Mouse (Mus musculus): ENCODE measurements around the gene Klk5. TPM values are rescaled to one million over a fixed set of nuclear protein-coding genes. Genes with fewer than 3 reads are reported as not detected.

The Klk5 gene
- polyA plus RNA-seq, 1 experiment from 2014 or later = not detected

GRCm38 (mm10) chr7:43882811-43883210 lies 41.0 kb downstream of the Klk5 start:
- Histone ChIP-seq H3K27me3 (ENCODE audit: low read depth, poor library complexity, severe bottlenecking) (peaks cover 21% of the 10 kb centered on the region; the same call in 1 of the 2 replicates), H3K9me3 (replicated peaks) (no peaks in the 10 kb centered on the region), H3K4me3 (no peak overlapping the region), H3K36me3 (no peaks in the 10 kb centered on the region), H3K4me1 (peaks cover 24% of the 10 kb centered on the region), H3K27ac (no peak overlapping the region)
- 21% methylated on average over 4 of the region's 4 CpGs for WGBS
- DNase-seq (ENCODE audit: low spot score) = no peak

DNA sequence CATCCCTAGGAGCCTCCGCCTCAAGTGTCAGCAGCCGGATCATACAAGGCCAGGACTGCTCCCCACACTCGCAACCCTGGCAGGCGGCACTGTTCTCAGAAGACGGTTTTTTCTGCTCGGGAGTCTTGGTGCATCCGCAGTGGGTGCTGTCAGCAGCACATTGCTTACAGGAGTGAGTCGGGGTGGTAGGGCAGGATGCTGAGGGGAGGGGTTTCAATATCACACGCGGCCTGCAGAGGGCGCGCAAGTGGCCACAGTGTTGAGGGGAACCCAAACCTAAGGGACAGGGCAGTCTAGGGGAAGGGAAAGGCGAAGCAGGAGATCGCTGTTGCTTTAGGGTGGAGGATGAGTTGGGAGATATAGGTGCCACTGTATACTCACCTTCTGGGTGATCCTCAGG lies 41.8 kb downstream of the Klk5 start:
- peaks cover 24% of the 10 kb centered on the region for H3K4me1 ChIP-seq
- H3K27ac ChIP-seq = no peak overlapping the region
- WGBS = 10% methylated on average over 14 of the region's 14 CpGs
- no peaks in the 10 kb centered on the region for H3K9me3 ChIP-seq (replicated peaks)
- no peaks in the 10 kb centered on the region for H3K36me3 ChIP-seq
- H3K4me3 ChIP-seq = 0 out of 2 replicates have a peak overlapping the region, but pooled peaks have one; percentile 16
- H3K27me3 ChIP-seq (ENCODE audit: low read depth, poor library complexity, severe bottlenecking) = peaks cover 21% of the 10 kb centered on the region; the same call in 1 of the 2 replicates
- peak; percentile 60 for DNase-seq (ENCODE audit: low spot score)

GRCm38 (mm10) chr7:43891365-43891764 lies 49.6 kb downstream of the Klk5 start:
- Histone ChIP-seq H3K36me3 (no peaks in the 10 kb centered on the region), H3K4me3 (no peak overlapping the region), H3K9me3 (replicated peaks) (no peaks in the 10 kb centered on the region), H3K4me1 (0 out of 2 replicates have a peak, but pooled peaks cover 5% of the 10 kb centered on the region), H3K27me3 (ENCODE audit: low read depth, poor library complexity, severe bottlenecking) (no peaks in the 10 kb centered on the region), H3K27ac (no peak overlapping the region)
- 66% methylated on average over 5 of the region's 5 CpGs for WGBS
- DNase-seq (ENCODE audit: low spot score) = no peak

GRCm38 (mm10) chr7:43891788-43892187 lies 50.0 kb downstream of the Klk5 start:
- H3K4me1 ChIP-seq = 0 out of 2 replicates have a peak, but pooled peaks cover 5% of the 10 kb centered on the region
- H3K27ac ChIP-seq = no peak overlapping the region
- 51% methylated on average over 3 of the region's 3 CpGs for WGBS
- H3K27me3 ChIP-seq (ENCODE audit: low read depth, poor library complexity, severe bottlenecking) = no peaks in the 10 kb centered on the region
- H3K4me3 ChIP-seq = no peak overlapping the region
- DNase-seq (ENCODE audit: low spot score) = no peak
- H3K36me3 ChIP-seq = no peaks in the 10 kb centered on the region
- no peaks in the 10 kb centered on the region for H3K9me3 ChIP-seq (replicated peaks)

DNA sequence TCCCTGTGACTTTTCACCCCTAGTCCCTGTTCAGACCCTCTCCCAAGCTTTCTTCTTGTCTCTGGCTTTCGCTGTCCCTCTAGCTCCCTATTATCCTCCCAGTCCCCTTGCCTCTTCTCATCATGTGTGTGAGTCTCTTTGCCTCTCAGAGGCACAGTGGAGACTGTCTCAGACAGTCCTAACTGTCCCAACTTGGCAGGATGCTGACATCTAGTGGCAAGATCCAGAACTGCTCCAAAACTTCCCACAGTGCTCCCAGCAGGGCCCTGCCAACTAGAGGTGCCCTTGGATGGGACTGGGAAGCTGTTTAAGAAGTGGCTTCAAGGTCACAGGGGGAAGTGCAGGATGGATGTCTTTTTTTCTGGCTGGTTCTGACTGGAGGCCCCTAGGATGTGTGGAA lies 53.1 kb downstream of the Klk5 start:
- Histone ChIP-seq H3K27ac (no peak overlapping the region), H3K4me1 (0 out of 2 replicates have a peak, but pooled peaks cover 5% of the 10 kb centered on the region), H3K4me3 (no peak overlapping the region), H3K9me3 (replicated peaks) (no peaks in the 10 kb centered on the region), H3K27me3 (ENCODE audit: low read depth, poor library complexity, severe bottlenecking) (no peaks in the 10 kb centered on the region), H3K36me3 (no peaks in the 10 kb centered on the region)
- peak; percentile 85 for DNase-seq (ENCODE audit: low spot score)
- 15% methylated on average over 1 of the region's 1 CpGs for WGBS

Other genes starting within 250 kb of the Klk5 start
- 0.99 and 1.0 TPM in 2 replicates for gene Zfp819, start 234.8 kb upstream of the Klk5 start, polyA plus RNA-seq (2016; fragmentation: Nextera tagmentation; extraction: Ambion mirVana)
- gene Ceacam18, start 207.3 kb upstream of the Klk5 start, polyA plus RNA-seq (2016; fragmentation: Nextera tagmentation; extraction: Ambion mirVana) = not detected in 2 replicates
- 0.21 TPM in 1 of 2 replicates, not detected in the other for gene Siglece, start 181.8 kb upstream of the Klk5 start, polyA plus RNA-seq (2016; fragmentation: Nextera tagmentation; extraction: Ambion mirVana)
- gene Ctu1, start 170.0 kb upstream of the Klk5 start, polyA plus RNA-seq (2016; fragmentation: Nextera tagmentation; extraction: Ambion mirVana) = 21.3 and 21.6 TPM in 2 replicates
- not detected in 2 replicates for gene Klk14, start 151.6 kb upstream of the Klk5 start, polyA plus RNA-seq (2016; fragmentation: Nextera tagmentation; extraction: Ambion mirVana)
- gene Klk13, start 129.4 kb upstream of the Klk5 start, polyA plus RNA-seq (2016; fragmentation: Nextera tagmentation; extraction: Ambion mirVana) = 0.73 and 0.94 TPM in 2 replicates
- not detected in 2 replicates for gene Klk12, start 73.1 kb upstream of the Klk5 start, polyA plus RNA-seq (2016; fragmentation: Nextera tagmentation; extraction: Ambion mirVana)
- gene Klk11, start 67.4 kb upstream of the Klk5 start, polyA plus RNA-seq (2016; fragmentation: Nextera tagmentation; extraction: Ambion mirVana) = 0.13 and 0.33 TPM in 2 replicates
- 0.20 and 0.25 TPM in 2 replicates for gene Klk10, start 60.9 kb upstream of the Klk5 start, polyA plus RNA-seq (2016; fragmentation: Nextera tagmentation; extraction: Ambion mirVana)
- 0.09 TPM in 1 of 2 replicates, not detected in the other for gene Klk9, start 50.1 kb upstream of the Klk5 start, polyA plus RNA-seq (2016; fragmentation: Nextera tagmentation; extraction: Ambion mirVana)
- gene Klk8, start 44.4 kb upstream of the Klk5 start, polyA plus RNA-seq (2016; fragmentation: Nextera tagmentation; extraction: Ambion mirVana) = 13.7 and 16.4 TPM in 2 replicates
- gene Klk7, start 30.7 kb upstream of the Klk5 start, polyA plus RNA-seq (2016; fragmentation: Nextera tagmentation; extraction: Ambion mirVana) = not detected in 2 replicates
- not detected in 2 replicates for gene Klk6, start 17.5 kb upstream of the Klk5 start, polyA plus RNA-seq (2016; fragmentation: Nextera tagmentation; extraction: Ambion mirVana)
- gene Klk4, start 39.2 kb downstream of the Klk5 start, polyA plus RNA-seq (2016; fragmentation: Nextera tagmentation; extraction: Ambion mirVana) = not detected in 2 replicates
- gene Klk15, start 91.8 kb downstream of the Klk5 start, polyA plus RNA-seq (2016; fragmentation: Nextera tagmentation; extraction: Ambion mirVana) = 0.18 TPM in 1 of 2 replicates, not detected in the other
- not detected in 2 replicates for gene Klk1b8, start 108.7 kb downstream of the Klk5 start, polyA plus RNA-seq (2016; fragmentation: Nextera tagmentation; extraction: Ambion mirVana)
- gene Klk1b1, start 124.8 kb downstream of the Klk5 start, polyA plus RNA-seq (2016; fragmentation: Nextera tagmentation; extraction: Ambion mirVana) = not detected in 2 replicates
- not detected in 2 replicates for gene Klk1b9, start 134.1 kb downstream of the Klk5 start, polyA plus RNA-seq (2016; fragmentation: Nextera tagmentation; extraction: Ambion mirVana)
- not detected in 2 replicates for gene Klk1b11, start 153.9 kb downstream of the Klk5 start, polyA plus RNA-seq (2016; fragmentation: Nextera tagmentation; extraction: Ambion mirVana)
- gene Klk1b26, start 170.2 kb downstream of the Klk5 start, polyA plus RNA-seq (2016; fragmentation: Nextera tagmentation; extraction: Ambion mirVana) = not detected in 2 replicates
- not detected in 2 replicates for gene Klk1b27, start 210.3 kb downstream of the Klk5 start, polyA plus RNA-seq (2016; fragmentation: Nextera tagmentation; extraction: Ambion mirVana)